17 mouse cellular contexts compared by ENCODE assay signal in the genomic region with DNA sequence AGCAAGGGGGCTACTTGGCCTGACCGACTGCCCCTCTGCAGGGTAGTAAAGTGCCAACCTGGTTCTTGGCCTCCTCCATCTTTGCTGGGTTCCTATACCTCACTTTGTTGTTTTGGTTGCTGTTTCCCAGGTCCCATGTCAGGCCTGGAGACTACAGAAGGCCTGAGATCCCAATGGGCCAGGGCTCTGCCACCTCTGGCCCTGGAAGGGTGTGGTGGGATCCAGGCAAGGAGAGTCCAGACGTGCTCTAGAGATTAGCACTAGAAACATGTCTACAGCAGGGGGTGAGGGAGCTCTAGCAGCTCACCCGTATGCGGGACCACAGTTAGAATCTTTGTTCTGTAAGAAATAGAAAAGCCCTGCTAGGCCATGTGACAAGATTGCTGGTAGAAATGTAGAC. TPM values are rescaled to one million over a fixed set of nuclear protein-coding genes. Genes with fewer than 3 reads are reported as not detected.
"Had no signal": no experiment of that assay in that cellular context is flagged by ENCODE, and none has a peak within 500 bp of the region (broad histone marks: within the 10 kb centered on the region; RNA-seq: fewer than 3 reads in every experiment).

No protein-coding gene starts in this region.

- H3K27me3 ChIP-seq: limb, embryonic 12.5 days; lung, embryonic 15.5 days; neural tube, embryonic 15.5 days; stomach, embryonic 15.5 days had no signal

- H3K9me3 ChIP-seq: limb, embryonic 12.5 days; lung, embryonic 15.5 days; neural tube, embryonic 15.5 days; stomach, embryonic 15.5 days had no signal

- H3K27ac ChIP-seq: layer of hippocampus, adult 2 months; limb, embryonic 12.5 days; lung, embryonic 15.5 days; macrophage; neural tube, embryonic 15.5 days; stomach, embryonic 15.5 days had no signal

- H3K9ac ChIP-seq: limb, embryonic 12.5 days; lung, embryonic 15.5 days; neural tube, embryonic 15.5 days; stomach, embryonic 15.5 days had no signal

- DNase-seq: kidney, adult 11 months; kidney, adult 9 months; kidney, postnatal 10 days; kidney, postnatal 4 days; lung, postnatal 14 days; midbrain, embryonic 14.5 days; right cerebral cortex, postnatal 14 days; thymus, adult 2 months; thymus, postnatal 25 days had no signal

- H3K4me2 ChIP-seq: limb, embryonic 12.5 days; lung, embryonic 15.5 days; neural tube, embryonic 15.5 days; stomach, embryonic 15.5 days had no signal

- H3K4me3 ChIP-seq: layer of hippocampus, adult 2 months; limb, embryonic 12.5 days; lung, embryonic 15.5 days; myocyte; neural tube, embryonic 15.5 days; stomach, embryonic 15.5 days had no signal

- H3K36me3 ChIP-seq: limb, embryonic 12.5 days; lung, embryonic 15.5 days; neural tube, embryonic 15.5 days; stomach, embryonic 15.5 days had no signal

RNA-seq across cellular contexts. Expression of gene Actn3, which starts 6.3 kb away (rescaled TPM):
- polyA plus RNA-seq: liver, adult 2 months; macrophage had no signal
